ENCODE assay signal across 11 mouse cellular contexts in genomic region chr15:67983253-67983652, GRCm38 (mm10).
DNase-seq lines count a peak whose midpoint lies in the region; ATAC-seq and TF ChIP-seq lines count a peak whose summit lies in the region.
"Had no signal": no experiment of that assay in that cellular context is flagged by ENCODE, and none has a peak within 500 bp of the region (broad histone marks: within the 10 kb centered on the region; RNA-seq: fewer than 3 reads in every experiment).

No protein-coding gene starts in this region.

- H3K27ac ChIP-seq in midbrain, postnatal 0 days (ENCODE audit: low read depth, low read length), result no peak overlapping the region
- no peak overlapping the region for H3K27ac ChIP-seq in midbrain, embryonic 13.5 days
- no peak overlapping the region for H3K27ac ChIP-seq in kidney, embryonic 15.5 days
- H3K27ac ChIP-seq: embryonic facial prominence, embryonic 13.5 days; hindbrain, embryonic 10.5 days; macrophage had no signal

- H3K36me3 ChIP-seq in midbrain, postnatal 0 days (ENCODE audit: insufficient read depth, low read length), result no peaks in the 10 kb centered on the region
- no peaks in the 10 kb centered on the region for H3K36me3 ChIP-seq in midbrain, embryonic 13.5 days
- H3K36me3 ChIP-seq in kidney, embryonic 15.5 days, result no peaks in the 10 kb centered on the region
- H3K36me3 ChIP-seq: embryonic facial prominence, embryonic 13.5 days; hindbrain, embryonic 10.5 days had no signal

- no peak overlapping the region for H3K9ac ChIP-seq in midbrain, postnatal 0 days (replicated peaks; ENCODE audit: low read length, poor library complexity, severe bottlenecking)
- H3K9ac ChIP-seq in midbrain, embryonic 13.5 days (replicated peaks), result no peak overlapping the region
- H3K9ac ChIP-seq in kidney, embryonic 15.5 days, result no peak overlapping the region
- H3K9ac ChIP-seq: embryonic facial prominence, embryonic 13.5 days had no signal

- no peaks in the 10 kb centered on the region for H3K9me3 ChIP-seq in midbrain, postnatal 0 days (ENCODE audit: low read length)
- H3K9me3 ChIP-seq in midbrain, embryonic 13.5 days, result no peaks in the 10 kb centered on the region
- H3K9me3 ChIP-seq in kidney, embryonic 15.5 days (replicated peaks), result no peaks in the 10 kb centered on the region
- H3K9me3 ChIP-seq: embryonic facial prominence, embryonic 13.5 days; hindbrain, embryonic 10.5 days had no signal

- no peaks in the 10 kb centered on the region for H3K4me1 ChIP-seq in midbrain, postnatal 0 days (ENCODE audit: insufficient read depth, low read length)
- no peaks in the 10 kb centered on the region for H3K4me1 ChIP-seq in midbrain, embryonic 13.5 days (replicated peaks)
- 0 out of 2 replicates have a peak, but pooled peaks cover 6% of the 10 kb centered on the region for H3K4me1 ChIP-seq in kidney, embryonic 15.5 days
- H3K4me1 ChIP-seq: embryonic facial prominence, embryonic 13.5 days; hindbrain, embryonic 10.5 days had no signal

- TF ChIP-seq CTCF in midbrain, postnatal 0 days (IDR thresholded peaks at IDR 0.05), result peak; percentile 36

- 47% methylated on average over 1 of the region's 1 CpGs for WGBS in midbrain, postnatal 0 days
- 17% methylated on average over 1 of the region's 1 CpGs for WGBS in midbrain, embryonic 13.5 days
- 42% methylated on average over 1 of the region's 1 CpGs for WGBS in kidney, embryonic 15.5 days

- H3K4me3 ChIP-seq in midbrain, postnatal 0 days (ENCODE audit: low read depth, low read length), result no peak overlapping the region
- no peak overlapping the region for H3K4me3 ChIP-seq in midbrain, embryonic 13.5 days (replicated peaks)
- H3K4me3 ChIP-seq in kidney, embryonic 15.5 days (replicated peaks), result no peak overlapping the region
- H3K4me3 ChIP-seq: embryonic facial prominence, embryonic 13.5 days; hindbrain, embryonic 10.5 days had no signal

- no peaks in the 10 kb centered on the region for H3K27me3 ChIP-seq in midbrain, postnatal 0 days (ENCODE audit: insufficient read depth, low read length)
- no peaks in the 10 kb centered on the region for H3K27me3 ChIP-seq in midbrain, embryonic 13.5 days
- no peaks in the 10 kb centered on the region for H3K27me3 ChIP-seq in kidney, embryonic 15.5 days

- DNase-seq in gastrocnemius, postnatal 14 days, result peak; percentile 6
- no peak for DNase-seq in gastrocnemius, postnatal 25 days
- no peak for DNase-seq in midbrain, postnatal 0 days (ENCODE audit: low spot score)
- peak; percentile 30 for DNase-seq in adipocyte (ENCODE audit: low spot score)
- DNase-seq in retina, embryonic 14.5 days (ENCODE audit: low spot score), result peak; percentile 17

- no peak for ATAC-seq in midbrain, postnatal 0 days (ENCODE audit: low FRiP score)
- no peak for ATAC-seq in midbrain, embryonic 13.5 days
- no peak for ATAC-seq in monocyte, adult 5-6 weeks (replicated peaks; ENCODE audit: insufficient number of reproducible peaks, low FRiP score, low TSS enrichment, poor library complexity, severe bottlenecking)
- no peak for ATAC-seq in kidney, embryonic 15.5 days (replicated peaks; ENCODE audit: low FRiP score)

- H3K4me2 ChIP-seq in midbrain, postnatal 0 days (ENCODE audit: low read depth, low read length, poor library complexity, severe bottlenecking), result no peak overlapping the region
- H3K4me2 ChIP-seq in midbrain, embryonic 13.5 days (replicated peaks), result no peak overlapping the region
- H3K4me2 ChIP-seq in kidney, embryonic 15.5 days, result no peak overlapping the region
- H3K4me2 ChIP-seq: embryonic facial prominence, embryonic 13.5 days had no signal

- intact Hi-C loops in gastrocnemius, postnatal 14 days (cut with DNase I; ENCODE audit: low total_unique reads), result no loop called here

Comparison
In these comparisons a context has a peak if more than half of its experiments do, and no peak if none do; other contexts are left out.
1. DNase-seq: peak in gastrocnemius, postnatal 14 days (single experiment), adipocyte (single experiment) and retina, embryonic 14.5 days (single experiment); none in gastrocnemius, postnatal 25 days (single experiment) and midbrain, postnatal 0 days (single experiment).